17 mouse cellular contexts compared by ENCODE assay signal in the genomic region with DNA sequence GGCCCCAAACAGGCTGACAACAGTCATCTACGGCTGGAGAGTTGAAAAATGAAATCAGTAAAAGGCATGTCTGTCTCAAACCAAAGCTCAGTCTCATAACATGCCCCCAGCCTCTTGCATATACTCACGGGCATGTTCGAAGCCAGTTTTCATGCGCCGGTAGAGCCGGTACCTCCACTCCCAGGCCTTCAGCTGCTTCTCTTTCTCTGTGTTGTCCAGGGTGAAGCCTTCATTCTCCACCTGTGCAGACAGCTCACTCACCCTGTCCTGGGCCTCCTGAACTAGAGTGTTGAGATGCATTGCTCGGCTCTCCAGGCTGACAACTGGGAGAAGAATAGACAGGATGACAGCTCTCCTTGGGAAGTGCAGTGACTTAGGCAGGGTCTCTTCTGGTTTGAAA.
"Had no signal": no experiment of that assay in that cellular context is flagged by ENCODE, and none has a peak within 500 bp of the region (broad histone marks: within the 10 kb centered on the region; RNA-seq: fewer than 3 reads in every experiment).

No protein-coding gene starts in this region.

- H3K9ac ChIP-seq: liver, embryonic 15.5 days; liver, postnatal 0 days; lung, embryonic 15.5 days; midbrain, embryonic 12.5 days; neural tube, embryonic 12.5 days; stomach, embryonic 15.5 days had no signal

- H3K9me3 ChIP-seq: liver, embryonic 15.5 days; lung, embryonic 15.5 days; midbrain, embryonic 12.5 days; neural tube, embryonic 12.5 days; stomach, embryonic 15.5 days had no signal

- H3K36me3 ChIP-seq: liver, embryonic 15.5 days; lung, embryonic 15.5 days; midbrain, embryonic 12.5 days; neural tube, embryonic 12.5 days; stomach, embryonic 15.5 days had no signal

- DNase-seq: liver, postnatal 0 days; lung, adult 2 months; lung, postnatal 14 days; lung, postnatal 36 days; midbrain, embryonic 14.5 days; right cerebral cortex, postnatal 14 days; thymus, adult 2 months; thymus, postnatal 25 days; thymus, postnatal 4 days had no signal

- ATAC-seq: liver, postnatal 0 days; lung, postnatal 0 days; midbrain, embryonic 16.5 days had no signal

- H3K4me1 ChIP-seq: liver, embryonic 15.5 days; lung, embryonic 15.5 days; stomach, embryonic 15.5 days had no signal

- H3K4me2 ChIP-seq: liver, embryonic 15.5 days; lung, embryonic 15.5 days; midbrain, embryonic 12.5 days; neural tube, embryonic 12.5 days; stomach, embryonic 15.5 days had no signal

- H3K27me3 ChIP-seq: liver, embryonic 15.5 days; lung, embryonic 15.5 days; midbrain, embryonic 12.5 days; neural tube, embryonic 12.5 days; stomach, embryonic 15.5 days had no signal

- H3K4me3 ChIP-seq: liver, embryonic 15.5 days; lung, embryonic 15.5 days; midbrain, embryonic 12.5 days; neural tube, embryonic 12.5 days; stomach, embryonic 15.5 days had no signal

- H3K27ac ChIP-seq: liver, embryonic 15.5 days; lung, embryonic 15.5 days; midbrain, embryonic 12.5 days; neural tube, embryonic 12.5 days; stomach, embryonic 15.5 days; stomach, postnatal 0 days had no signal
